Mouse (Mus musculus) bone marrow, adult 2 months (tissue): ENCODE data around the gene Fzd5. TPM values are rescaled to one million over a fixed set of nuclear protein-coding genes. Genes with fewer than 3 reads are reported as not detected.

Source experiments
- H3K27ac ChIP-seq: fragments of 200-500 bp; 2 replicates; pipeline ENCODE4 v1.5.1; 2012; ENCODE audit warnings: low read depth, mild to moderate bottlenecking, control low read depth, inconsistent platforms, low read length; ENCODE audit not compliant: control insufficient read depth, poor library complexity, insufficient read depth
- H3K4me1 ChIP-seq: fragments of 200-500 bp; 2 replicates; pipeline ENCODE4 v1.6.1; 2011; ENCODE audit warnings: low read length; ENCODE audit not compliant: control insufficient read depth, insufficient read depth
- H3K4me3 ChIP-seq: fragments of 200-500 bp; replicated peaks from 2 replicates; pipeline ENCODE3; 2011; ENCODE audit warnings: mild to moderate bottlenecking, low read depth, low read length, control low read depth; ENCODE audit not compliant: control insufficient read depth
- CTCF ChIP-seq: fragments of 200-500 bp; IDR thresholded peaks from 2 replicates; pipeline ENCODE4 v1.5.1; 2011; ENCODE audit warnings: low read length, control low read depth; ENCODE audit not compliant: control insufficient read depth, insufficient read depth
- POLR2A ChIP-seq: fragments of 200-500 bp; IDR thresholded peaks from 2 replicates; pipeline ENCODE4 v1.6.1; 2011; ENCODE audit warnings: low read depth, mild to moderate bottlenecking, control low read depth, low read length, borderline replicate concordance; ENCODE audit not compliant: control insufficient read depth
- WGBS: fragments of 180-500 bp; shearing (Covaris S2); methylation state at CpG from one replicate; pipeline ENCODE4 v1.1.7; 2018; 5-methylcytosine and 5-hydroxymethylcytosine counted together
- polyA plus RNA-seq: library from polyadenylated mRNA; stranded (reverse); fragments of >200 nt; gene quantifications from 2 replicates; pipeline ENCODE4 v1.2.4, GENCODE M21; 2011; ENCODE audit warnings: low replicate concordance; ENCODE audit not compliant: missing spikeins, insufficient read depth, insufficient read length

Fzd5 gene
- polyA plus RNA-seq, 1 experiment = 2.1 TPM

DNA sequence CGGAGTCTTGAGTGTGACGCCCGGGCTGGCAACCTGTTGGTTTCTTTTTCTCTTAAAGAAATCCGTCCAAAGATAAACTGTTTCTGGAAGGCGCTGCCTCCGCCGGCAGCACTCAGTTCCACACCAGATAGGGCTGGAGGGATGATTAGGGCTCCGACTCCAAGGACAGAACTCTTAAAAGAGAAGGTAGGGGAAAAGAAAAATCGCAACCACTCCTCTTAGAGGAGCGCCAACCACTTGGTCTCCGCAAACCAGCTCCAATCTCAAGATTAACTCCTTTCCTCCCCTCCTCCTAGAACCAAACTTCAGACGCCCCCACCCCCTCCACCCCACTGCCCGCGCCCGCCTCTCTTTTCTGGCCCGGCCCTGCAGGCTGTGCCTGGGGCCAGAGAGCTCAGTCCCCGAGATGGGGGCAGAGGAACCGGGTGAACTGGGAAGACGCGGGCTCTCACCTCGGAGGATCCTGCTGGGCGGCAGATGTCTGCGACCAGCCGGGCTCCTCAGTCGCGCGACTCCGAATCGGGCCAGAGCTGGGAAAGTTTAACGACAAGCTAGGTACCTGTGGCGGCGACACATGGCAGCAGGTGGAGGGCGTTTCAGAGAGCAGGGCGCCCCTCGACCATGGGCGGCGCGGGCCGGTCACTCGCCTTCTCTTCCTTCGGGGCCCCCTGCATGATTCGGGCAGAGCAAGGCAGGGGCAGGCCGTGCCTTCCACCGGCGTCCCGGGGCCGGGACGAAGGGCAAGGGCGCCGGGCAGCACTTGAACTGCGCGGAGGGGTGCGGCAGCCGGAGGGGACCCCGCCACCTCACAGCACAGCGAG is 660 bp downstream of the Fzd5 start:
- Histone ChIP-seq H3K27ac (peak overlapping the region; percentile 69), H3K4me1 (peaks cover 5% of the 10 kb centered on the region), H3K4me3 (peak overlapping the region; percentile 56)
- WGBS = under 1% methylated on average over 56 of the region's 56 CpGs
- no peak for TF ChIP-seq CTCF
- no peak for TF ChIP-seq POLR2A

DNA sequence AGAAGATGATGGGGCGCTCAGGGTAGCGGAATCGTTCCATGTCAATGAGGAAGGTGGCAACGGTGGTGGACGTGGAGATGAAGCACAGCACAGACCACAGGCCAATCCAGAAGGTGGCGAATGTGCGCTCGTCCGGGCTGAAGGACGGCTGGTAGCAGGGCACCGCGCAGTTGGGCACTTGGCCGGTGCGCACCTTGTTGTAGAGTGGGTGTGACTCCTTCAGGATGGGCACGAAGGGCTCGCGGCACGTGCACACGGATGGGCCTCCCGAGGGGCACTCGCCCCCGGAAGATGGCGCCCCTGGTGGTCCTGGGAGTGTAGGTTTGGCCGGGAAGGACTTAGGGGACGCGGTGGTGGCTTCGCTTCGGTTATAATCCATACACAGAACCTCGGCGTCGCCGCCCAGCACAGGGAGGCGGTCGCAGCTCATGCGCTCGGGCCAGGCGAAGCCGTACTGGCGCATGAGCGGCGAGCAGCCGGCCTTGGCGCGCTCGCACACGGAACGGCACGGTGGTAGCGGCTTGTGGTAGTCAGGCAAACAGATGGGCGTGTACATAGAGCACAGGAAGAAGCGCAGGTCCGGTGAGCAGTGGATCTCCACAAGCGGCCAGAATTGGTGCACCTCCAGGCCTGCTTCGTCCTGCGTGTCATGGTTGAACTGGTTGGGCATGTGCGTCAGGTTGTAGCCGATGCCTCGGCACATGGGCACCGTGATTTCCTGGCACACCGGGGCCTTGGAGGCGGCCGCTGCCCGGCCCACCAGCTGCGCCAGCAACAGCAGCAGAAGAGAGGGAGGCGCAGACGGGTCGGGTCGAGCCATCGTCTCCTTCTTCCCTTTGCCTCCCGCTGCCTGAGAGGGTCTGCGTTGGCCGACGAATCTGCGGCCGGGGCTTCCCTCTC is 1.5 kb downstream of the Fzd5 start:
- H3K4me1 ChIP-seq = peaks cover 5% of the 10 kb centered on the region
- TF ChIP-seq CTCF (no peak), POLR2A (peak; percentile 22; the same call in 1 of the 2 replicates)
- WGBS = 12% methylated on average over 75 of the region's 75 CpGs
- peak overlapping the region; percentile 56 for H3K4me3 ChIP-seq
- H3K27ac ChIP-seq = no peak overlapping the region

DNA sequence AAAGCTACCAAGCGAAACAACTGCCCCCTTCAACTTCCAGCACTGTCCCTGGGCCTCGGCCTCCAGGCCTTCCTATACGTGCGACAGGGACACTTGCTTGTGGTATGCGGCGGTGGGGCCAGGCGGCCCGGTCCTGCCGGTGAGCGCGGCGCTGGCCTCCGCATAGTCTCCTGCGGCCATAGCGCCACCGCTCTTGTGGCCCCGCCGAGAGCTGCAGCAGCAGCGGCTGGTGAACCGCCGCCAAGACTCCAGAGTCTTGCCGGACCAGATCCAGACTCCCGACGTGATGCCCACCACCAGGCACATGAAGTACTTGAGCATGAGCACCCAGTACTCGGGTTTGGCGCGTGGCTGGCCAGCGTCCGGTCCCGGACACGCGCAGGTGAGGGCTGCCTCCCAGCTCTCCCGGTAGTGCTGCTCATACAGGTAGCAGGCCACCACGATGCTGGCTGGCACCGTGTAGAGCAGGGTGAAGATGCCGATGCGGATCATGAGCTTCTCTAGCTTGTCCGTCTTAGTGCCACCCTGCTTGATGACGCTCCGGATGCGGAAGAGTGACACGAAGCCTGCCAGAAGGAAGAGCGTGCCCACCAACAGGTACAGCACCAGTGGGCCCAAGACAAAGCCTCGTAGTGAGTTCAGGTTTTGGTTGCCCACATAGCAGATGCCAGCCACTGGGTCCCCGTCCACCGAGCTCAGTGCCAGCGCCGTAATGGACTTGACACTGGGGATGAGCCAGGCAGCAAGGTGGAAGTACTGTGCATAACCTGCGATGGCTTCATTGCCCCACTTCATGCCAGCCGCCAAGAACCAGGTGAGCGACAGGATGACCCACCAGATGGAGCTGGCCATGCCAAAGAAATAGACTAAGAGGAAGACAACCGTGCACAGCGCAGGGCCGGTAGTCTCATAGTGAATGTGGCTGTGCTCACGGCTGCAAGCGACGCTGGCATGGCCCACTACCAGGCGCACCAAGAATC is 2.5 kb downstream of the Fzd5 start:
- Histone ChIP-seq H3K4me3 (peak overlapping the region; percentile 45), H3K27ac (no peak overlapping the region), H3K4me1 (peaks cover 5% of the 10 kb centered on the region)
- TF ChIP-seq CTCF = no peak
- TF ChIP-seq POLR2A = no peak
- WGBS = 56% methylated on average over 58 of the region's 58 CpGs

DNA sequence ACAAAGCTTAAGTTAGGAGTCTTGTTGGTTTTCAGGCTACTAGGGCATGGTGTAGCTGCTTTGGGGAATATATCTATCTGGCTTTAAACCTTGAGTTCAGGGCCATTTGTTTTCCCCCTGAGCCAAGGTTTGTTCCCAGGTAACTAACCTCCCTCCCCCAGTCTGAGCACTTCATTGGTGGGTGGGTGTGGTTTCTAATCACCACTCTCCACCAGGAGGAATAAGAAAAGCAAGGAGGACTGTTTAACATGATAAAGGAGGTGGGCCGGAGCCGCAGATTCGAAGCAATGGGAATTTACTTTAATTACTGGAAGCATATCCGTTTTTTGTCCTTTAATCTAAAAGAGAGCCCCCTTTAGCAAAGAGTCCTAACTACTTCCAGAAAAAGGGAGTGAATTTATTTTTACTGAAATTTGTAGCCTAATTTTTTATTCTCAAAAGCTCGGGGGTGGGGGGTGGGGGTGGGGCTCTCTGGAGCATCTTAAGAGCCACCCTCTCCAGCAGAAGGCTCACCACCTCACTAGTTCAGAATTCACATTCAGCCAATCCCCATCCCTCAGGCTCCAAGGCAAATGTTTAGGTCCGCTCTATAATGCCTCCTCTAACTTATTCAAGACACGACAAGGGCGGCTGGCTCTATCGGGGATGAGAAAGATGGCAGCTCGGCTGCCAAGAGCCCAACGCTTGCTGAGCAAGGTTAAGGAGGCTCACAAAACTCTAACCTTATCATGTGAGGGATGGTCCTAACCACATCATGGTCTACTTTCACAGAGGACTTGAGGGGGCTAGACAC is 3.9 kb downstream of the Fzd5 start:
- no peak overlapping the region for H3K4me3 ChIP-seq
- H3K4me1 ChIP-seq = peaks cover 5% of the 10 kb centered on the region
- no peak overlapping the region for H3K27ac ChIP-seq

DNA sequence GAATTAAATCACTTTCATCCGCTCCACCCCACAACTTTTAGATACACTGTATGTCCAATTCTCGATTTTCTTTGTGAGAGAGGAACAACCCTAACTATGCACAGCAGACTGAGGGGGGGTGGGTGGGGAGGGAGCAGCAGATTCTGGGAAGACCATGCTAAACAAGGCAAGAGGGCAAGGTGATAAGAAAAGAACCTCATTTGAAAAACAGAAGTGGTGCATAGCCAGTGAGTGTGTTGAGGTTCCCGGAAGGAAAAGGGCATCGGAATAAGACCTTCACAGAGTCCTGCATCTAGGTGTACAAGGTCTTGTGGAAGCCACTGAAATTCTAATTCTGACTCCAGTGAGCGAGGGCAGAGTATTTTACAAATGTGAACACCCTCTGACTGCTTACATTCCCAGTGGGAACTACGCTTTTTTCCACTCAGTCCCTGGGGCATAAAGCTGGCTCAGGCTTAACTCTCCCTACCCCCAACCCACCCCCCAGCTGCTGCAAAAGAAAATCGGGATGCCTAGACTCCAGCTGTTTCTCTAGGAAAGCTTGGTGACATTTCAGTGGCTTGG is 4.8 kb downstream of the Fzd5 start:
- WGBS = 74% methylated on average over 7 of the region's 7 CpGs
- Histone ChIP-seq H3K4me3 (no peak overlapping the region), H3K4me1 (peaks cover 5% of the 10 kb centered on the region), H3K27ac (no peak overlapping the region)
- no peak for TF ChIP-seq POLR2A
- TF ChIP-seq CTCF = no peak

More for the DNA sequence above, 3.9 kb downstream of the Fzd5 start:
- WGBS = 78% methylated on average over 11 of the region's 11 CpGs
- TF ChIP-seq CTCF = no peak
- TF ChIP-seq POLR2A = no peak

DNA sequence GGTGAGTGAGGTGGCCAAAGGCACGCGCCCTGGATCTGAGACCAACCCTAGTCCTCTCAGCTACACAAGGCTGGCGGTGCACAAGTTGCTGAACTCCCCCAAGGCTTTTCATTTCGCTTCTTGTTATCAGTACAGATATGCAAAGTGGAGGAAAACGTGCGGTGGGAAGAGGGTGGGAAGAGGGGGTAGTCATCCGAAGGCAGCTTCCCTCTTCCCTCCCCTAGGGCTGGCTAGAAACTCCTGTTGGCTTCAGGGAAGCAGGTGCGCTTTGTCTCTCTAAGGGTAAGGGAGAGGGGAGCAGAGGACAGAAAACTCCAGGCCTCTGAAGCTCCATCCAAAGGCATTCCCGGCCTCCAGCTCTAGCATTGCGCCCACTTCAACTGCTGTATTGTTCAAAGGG is 5.4 kb downstream of the Fzd5 start:
- TF ChIP-seq POLR2A (no peak), CTCF (no peak)
- Histone ChIP-seq H3K4me1 (peaks cover 5% of the 10 kb centered on the region), H3K4me3 (no peak overlapping the region), H3K27ac (no peak overlapping the region)
- 83% methylated on average over 10 of the region's 10 CpGs for WGBS

DNA sequence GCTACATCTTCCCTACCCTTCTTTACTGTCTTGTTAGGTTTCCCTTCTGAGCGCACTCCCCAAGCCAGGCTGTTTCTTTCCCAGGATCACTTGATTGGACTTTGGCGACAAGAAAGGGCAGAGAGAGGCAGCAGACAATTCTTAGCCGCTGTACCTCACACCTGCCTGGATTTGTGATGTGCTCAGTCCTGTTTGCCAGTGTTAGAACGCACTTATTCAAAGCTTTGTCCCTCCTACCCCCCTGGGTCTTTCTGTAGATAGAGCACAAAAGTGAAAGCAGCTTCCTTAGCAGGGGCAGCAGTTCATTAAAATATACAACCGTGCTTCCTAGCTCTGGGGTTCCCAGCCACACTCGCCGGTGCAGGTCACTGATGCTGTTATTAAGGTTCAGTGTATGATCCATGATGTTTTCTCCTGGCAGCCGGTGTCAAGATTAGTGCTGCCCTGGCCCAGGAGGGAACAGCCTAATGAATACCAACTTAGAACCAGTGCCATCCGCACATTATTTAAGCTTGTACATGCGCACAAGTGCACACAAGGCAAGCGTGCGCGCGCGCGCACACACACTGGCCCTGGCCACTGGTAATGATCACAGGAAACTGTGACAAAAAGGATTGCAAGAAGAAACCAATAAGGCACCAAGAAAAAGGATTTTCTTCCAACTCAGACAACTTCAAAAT is 6.1 kb downstream of the Fzd5 start:
- Histone ChIP-seq H3K4me1 (peaks cover 5% of the 10 kb centered on the region), H3K4me3 (no peak overlapping the region), H3K27ac (no peak overlapping the region)
- 87% methylated on average over 16 of the region's 16 CpGs for WGBS
- no peak for TF ChIP-seq CTCF
- TF ChIP-seq POLR2A = no peak
